Mouse (Mus musculus): ENCODE measurements at regions not wholly inside any gene's neighbourhood (a gene's known extent, or its start where the extent isn't known, plus 50 kb on each side); places are given as distances from the start of the nearest gene placed in this dataset.

DNA sequence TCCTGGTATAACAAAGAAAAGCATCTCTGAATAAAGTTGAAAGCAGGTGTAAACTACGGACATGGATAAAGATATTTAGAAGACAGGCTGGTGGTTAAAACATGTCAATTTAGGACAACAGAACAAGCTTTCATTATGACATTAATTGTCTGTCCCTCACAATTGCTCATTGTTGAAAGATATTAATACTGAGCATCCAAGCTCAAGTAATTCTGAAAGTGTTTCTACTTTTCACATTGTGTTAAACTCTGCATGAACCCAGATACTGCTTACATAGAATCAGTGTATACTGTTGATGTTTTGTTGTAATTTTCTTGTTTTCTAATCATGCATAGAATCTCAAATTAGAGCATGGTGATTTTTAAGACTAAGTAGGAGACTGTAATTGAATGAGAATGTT is 614.7 kb upstream of the Lingo2 start:
- no peaks in the 10 kb centered on the region for H3K4me1 ChIP-seq (replicated peaks; ENCODE audit: control insufficient read depth, insufficient read depth, low read length)
- 76% methylated on average over 1 of the region's 1 CpGs for WGBS
- no peak overlapping the region for H3K27ac ChIP-seq (ENCODE audit: low read depth, low read length)
- no peak overlapping the region for H3K9ac ChIP-seq (ENCODE audit: low read depth, low read length)
- no peaks in the 10 kb centered on the region for H3K36me3 ChIP-seq (ENCODE audit: control insufficient read depth, insufficient read depth)
- no peak overlapping the region for H3K4me3 ChIP-seq (ENCODE audit: low read depth, low read length)
- no peak for ATAC-seq
- no peaks in the 10 kb centered on the region for H3K27me3 ChIP-seq (replicated peaks; ENCODE audit: control insufficient read depth, insufficient read depth, low read length)
- H3K9me3 ChIP-seq (ENCODE audit: control insufficient read depth): no peaks in the 10 kb centered on the region
- H3K4me2 ChIP-seq (replicated peaks; ENCODE audit: low read depth): no peak overlapping the region
- no peak for TF ChIP-seq CTCF (IDR thresholded peaks at IDR 0.05; ENCODE audit: low read depth)

DNA sequence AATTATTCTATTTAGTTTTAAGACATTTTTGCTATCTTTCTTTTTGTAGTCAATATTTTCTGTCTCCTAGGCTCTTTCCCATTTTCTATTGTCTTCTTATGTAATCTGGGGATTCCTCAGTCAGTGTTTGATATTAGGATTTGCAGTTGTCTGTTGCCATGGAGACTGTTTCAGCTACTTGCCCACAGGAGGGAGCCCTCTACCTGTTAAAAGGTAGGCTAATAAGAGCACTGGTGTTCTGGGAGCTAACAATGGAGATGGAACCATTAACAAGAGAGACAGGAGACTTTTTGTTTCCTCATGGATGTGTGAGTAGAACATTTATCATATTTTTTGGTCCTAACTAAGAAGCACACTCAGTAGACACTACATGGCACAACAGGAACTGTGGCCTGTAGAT is 608.7 kb upstream of the Lingo2 start:
- Histone ChIP-seq H3K4me2 (replicated peaks; ENCODE audit: low read depth) (no peak overlapping the region), H3K27me3 (replicated peaks; ENCODE audit: control insufficient read depth, insufficient read depth, low read length) (no peaks in the 10 kb centered on the region), H3K4me3 (ENCODE audit: low read depth, low read length) (no peak overlapping the region), H3K9ac (ENCODE audit: low read depth, low read length) (no peak overlapping the region), H3K27ac (ENCODE audit: low read depth, low read length) (no peak overlapping the region), H3K9me3 (ENCODE audit: control insufficient read depth) (no peaks in the 10 kb centered on the region), H3K4me1 (replicated peaks; ENCODE audit: control insufficient read depth, insufficient read depth, low read length) (no peaks in the 10 kb centered on the region), H3K36me3 (ENCODE audit: control insufficient read depth, insufficient read depth) (no peaks in the 10 kb centered on the region)
- ATAC-seq: no peak
- peak; percentile 49 for TF ChIP-seq CTCF (IDR thresholded peaks at IDR 0.05; ENCODE audit: low read depth)

DNA sequence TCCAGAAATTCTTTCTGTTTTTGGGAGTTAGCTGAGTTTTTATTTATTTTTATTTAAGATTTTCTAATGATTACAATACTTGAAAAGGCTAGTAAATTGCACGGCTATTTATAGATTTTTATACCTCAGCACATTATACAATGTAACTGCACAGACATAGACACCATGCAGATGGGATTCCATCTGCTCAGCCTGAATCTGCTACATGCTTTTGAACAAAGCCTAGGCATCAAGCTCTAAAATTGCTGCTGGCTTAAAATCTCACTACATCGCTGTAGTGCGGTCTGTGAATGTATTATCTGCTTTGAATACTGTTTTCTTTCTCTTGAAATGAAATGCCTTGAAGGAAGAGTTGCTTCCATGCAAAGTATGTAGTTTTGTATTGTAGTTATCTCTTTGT is 594.5 kb upstream of the Lingo2 start:
- no peak overlapping the region for H3K27ac ChIP-seq (ENCODE audit: low read depth, low read length)
- TF ChIP-seq CTCF (IDR thresholded peaks at IDR 0.05; ENCODE audit: low read depth): no peak
- WGBS: 86% methylated on average over 3 of the region's 3 CpGs
- H3K4me2 ChIP-seq (replicated peaks; ENCODE audit: low read depth): no peak overlapping the region
- no peaks in the 10 kb centered on the region for H3K9me3 ChIP-seq (ENCODE audit: control insufficient read depth)
- H3K4me3 ChIP-seq (ENCODE audit: low read depth, low read length): no peak overlapping the region
- H3K4me1 ChIP-seq (replicated peaks; ENCODE audit: control insufficient read depth, insufficient read depth, low read length): no peaks in the 10 kb centered on the region
- H3K27me3 ChIP-seq (replicated peaks; ENCODE audit: control insufficient read depth, insufficient read depth, low read length): no peaks in the 10 kb centered on the region
- no peaks in the 10 kb centered on the region for H3K36me3 ChIP-seq (ENCODE audit: control insufficient read depth, insufficient read depth)
- no peak overlapping the region for H3K9ac ChIP-seq (ENCODE audit: low read depth, low read length)
- no peak for ATAC-seq

DNA sequence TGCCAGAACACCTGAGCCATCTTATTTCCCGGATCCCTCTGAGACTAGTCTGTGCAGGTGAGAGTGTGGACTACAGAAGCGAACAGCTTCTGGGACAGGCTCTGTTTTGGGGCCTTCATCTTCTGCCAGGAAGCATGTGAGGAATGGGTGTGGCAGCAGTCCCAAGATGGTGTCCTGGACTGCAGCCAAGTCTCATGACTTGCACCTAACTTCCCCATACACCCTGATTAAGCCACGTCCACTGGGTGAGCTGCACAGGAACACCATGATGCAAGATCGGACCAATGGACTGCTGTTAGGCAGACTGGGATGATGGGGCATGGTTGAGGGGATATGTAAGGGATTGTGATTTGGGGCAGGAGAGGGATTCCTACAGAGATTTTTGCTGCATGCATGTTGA is 556.2 kb upstream of the Lingo2 start:
- Histone ChIP-seq H3K36me3 (ENCODE audit: control insufficient read depth, insufficient read depth) (no peaks in the 10 kb centered on the region), H3K27ac (ENCODE audit: low read depth, low read length) (no peak overlapping the region), H3K4me1 (replicated peaks; ENCODE audit: control insufficient read depth, insufficient read depth, low read length) (no peaks in the 10 kb centered on the region), H3K9me3 (ENCODE audit: control insufficient read depth) (no peaks in the 10 kb centered on the region), H3K9ac (ENCODE audit: low read depth, low read length) (no peak overlapping the region), H3K4me3 (ENCODE audit: low read depth, low read length) (no peak overlapping the region), H3K4me2 (replicated peaks; ENCODE audit: low read depth) (no peak overlapping the region), H3K27me3 (replicated peaks; ENCODE audit: control insufficient read depth, insufficient read depth, low read length) (no peaks in the 10 kb centered on the region)
- WGBS: 82% methylated on average over 4 of the region's 4 CpGs
- no peak for TF ChIP-seq CTCF (IDR thresholded peaks at IDR 0.05; ENCODE audit: low read depth)
- ATAC-seq: no peak
